Mouse (Mus musculus) gastrocnemius, adult 2 months (tissue): ENCODE measurements around the gene Wdr48. TPM values are rescaled to one million over a fixed set of nuclear protein-coding genes. Genes with fewer than 3 reads are reported as not detected.

Experiments
- DNase-seq: peaks from one replicate; pipeline ENCODE4 v3.0.0; 2022
- H3K27ac ChIP-seq: fragments of 200-600 bp; 2 replicates; pipeline ENCODE4 v1.8.1; 2022; ENCODE audit warnings: mild to moderate bottlenecking
- H3K4me3 ChIP-seq: fragments of 200-600 bp; 2 replicates; pipeline ENCODE4 v1.8.1; 2022; ENCODE audit warnings: mild to moderate bottlenecking, moderate library complexity
- CTCF ChIP-seq: fragments of 200-600 bp; IDR thresholded peaks from 2 replicates; pipeline ENCODE4 v1.8.1; 2022; ENCODE audit warnings: antibody characterized with exemption, mild to moderate bottlenecking, moderate library complexity
- intact Hi-C: fragments of 180-260 bp; cut with DNase I; formaldehyde crosslinking; loops from one replicate; pipeline ENCODE4 v1.15.1; 2025
- total RNA-seq, 2 experiments: library from RNA; stranded (reverse); gene quantifications; 2 replicates each; pipeline ENCODE4 v1.2.3; 2021

Gene Wdr48
- total RNA-seq, 2 experiments from 2014 or later = 14.3 to 15.9 TPM

- intact Hi-C loops = no loop called here
- TF ChIP-seq CTCF = no peak
- H3K27ac ChIP-seq = peak overlapping the region; percentile 74
- peak overlapping the region; percentile 5; the same call in 1 of the 2 replicates for H3K4me3 ChIP-seq
- no peak for DNase-seq
Measured at GRCm38 (mm10) chr9:119964206-119964605, 69.5 kb downstream of the Wdr48 start.

GRCm38 (mm10) chr9:119965186-119965585, 70.5 kb downstream of the Wdr48 start:
- Histone ChIP-seq H3K4me3 (no peak overlapping the region), H3K27ac (no peak overlapping the region)
- TF ChIP-seq CTCF = no peak
- intact Hi-C loops = no loop called here
- no peak for DNase-seq

- intact Hi-C loops = no loop called here
- no peak for TF ChIP-seq CTCF
- H3K27ac ChIP-seq = no peak overlapping the region
- no peak for DNase-seq
- no peak overlapping the region for H3K4me3 ChIP-seq
Measured at GRCm38 (mm10) chr9:119966221-119966910, 71.7 kb downstream of the Wdr48 start.

- H3K4me3 ChIP-seq = no peak overlapping the region
- intact Hi-C loops = no loop called here
- TF ChIP-seq CTCF = no peak
- H3K27ac ChIP-seq = no peak overlapping the region
- DNase-seq = no peak
Measured at GRCm38 (mm10) chr9:119969811-119970210, 75.1 kb downstream of the Wdr48 start.

GRCm38 (mm10) chr9:119970221-119970620, 75.5 kb downstream of the Wdr48 start:
- H3K27ac ChIP-seq = peak overlapping the region; percentile 32
- peak; percentile 67 for DNase-seq

GRCm38 (mm10) chr9:119970763-119971656, 76.3 kb downstream of the Wdr48 start:
- DNase-seq = no peak
- no peak for TF ChIP-seq CTCF
- Histone ChIP-seq H3K27ac (peak overlapping the region; percentile 32), H3K4me3 (no peak overlapping the region)
- intact Hi-C loops = no loop called here

More at GRCm38 (mm10) chr9:119970221-119970620, 75.5 kb downstream of the Wdr48 start:
- peak; percentile 48 for TF ChIP-seq CTCF
- intact Hi-C loops = no loop called here
- H3K4me3 ChIP-seq = no peak overlapping the region

GRCm38 (mm10) chr9:119972166-119972565, 77.5 kb downstream of the Wdr48 start:
- Histone ChIP-seq H3K27ac (no peak overlapping the region), H3K4me3 (no peak overlapping the region)
- intact Hi-C loops = no loop called here
- no peak for DNase-seq
- no peak for TF ChIP-seq CTCF

GRCm38 (mm10) chr9:119972582-119972981, 77.9 kb downstream of the Wdr48 start:
- Histone ChIP-seq H3K4me3 (no peak overlapping the region), H3K27ac (peak overlapping the region; percentile 66)
- no peak for TF ChIP-seq CTCF
- intact Hi-C loops = no loop called here
- DNase-seq = peak; percentile 83

- no peak for TF ChIP-seq CTCF
- DNase-seq = no peak
- Histone ChIP-seq H3K27ac (peak overlapping the region; percentile 66; the same call in 1 of the 2 replicates), H3K4me3 (no peak overlapping the region)
- intact Hi-C loops = no loop called here
Measured at GRCm38 (mm10) chr9:119973281-119973680, 78.6 kb downstream of the Wdr48 start.

- TF ChIP-seq CTCF = peak; percentile 51
- intact Hi-C loops = no loop called here
Measured at GRCm38 (mm10) chr9:119973869-119974520, 79.3 kb downstream of the Wdr48 start.

GRCm38 (mm10) chr9:119974609-119975008, 79.9 kb downstream of the Wdr48 start:
- no peak for DNase-seq
- H3K27ac ChIP-seq = no peak overlapping the region
- intact Hi-C loops = no loop called here
- H3K4me3 ChIP-seq = no peak overlapping the region
- TF ChIP-seq CTCF = peak; percentile 26

More at GRCm38 (mm10) chr9:119973869-119974520, 79.3 kb downstream of the Wdr48 start:
- Histone ChIP-seq H3K27ac (no peak overlapping the region), H3K4me3 (no peak overlapping the region)
- no peak for DNase-seq

- TF ChIP-seq CTCF = no peak
Measured at GRCm38 (mm10) chr9:119975286-119975685, 80.6 kb downstream of the Wdr48 start.

More at GRCm38 (mm10) chr9:119975286-119975685, 80.6 kb downstream of the Wdr48 start:
- intact Hi-C loops = no loop called here
- Histone ChIP-seq H3K4me3 (no peak overlapping the region), H3K27ac (no peak overlapping the region)
- DNase-seq = no peak

Other genes starting within 250 kb of the Wdr48 start
- gene Scn10a, start 175.6 kb upstream of the Wdr48 start, total RNA-seq = not detected
- gene Scn11a, start 69.4 kb upstream of the Wdr48 start, total RNA-seq = not detected
- gene Gorasp1, start 42.7 kb downstream of the Wdr48 start, total RNA-seq = 10 to 100 TPM; 20.5 to 21.4 TPM
- not detected for gene Ttc21a, start 42.7 kb downstream of the Wdr48 start, total RNA-seq
- 10 to 100 TPM in 1 of 2 experiments, 1 to 10 TPM in 1; 5.9 to 12.0 TPM for gene Csrnp1, start 89.8 kb downstream of the Wdr48 start, total RNA-seq
- 100 to 1,000 TPM in 1 of 2 experiments, 10 to 100 TPM in 1; 70.1 to 116 TPM for gene Xirp1, start 128.7 kb downstream of the Wdr48 start, total RNA-seq
- gene Cx3cr1, start 175.0 kb downstream of the Wdr48 start, total RNA-seq = under 1 TPM; 0.15 to 0.20 TPM
- gene Ccr8, start 197.2 kb downstream of the Wdr48 start, total RNA-seq = not detected
- gene Slc25a38, start 215.5 kb downstream of the Wdr48 start, total RNA-seq = 10 to 100 TPM; 10.4 to 12.1 TPM
- 100 to 1,000 TPM; 395 to 503 TPM for gene Rpsa, start 232.8 kb downstream of the Wdr48 start, total RNA-seq